ENCODE assay signal across 8 mouse cellular contexts in the genomic region with DNA sequence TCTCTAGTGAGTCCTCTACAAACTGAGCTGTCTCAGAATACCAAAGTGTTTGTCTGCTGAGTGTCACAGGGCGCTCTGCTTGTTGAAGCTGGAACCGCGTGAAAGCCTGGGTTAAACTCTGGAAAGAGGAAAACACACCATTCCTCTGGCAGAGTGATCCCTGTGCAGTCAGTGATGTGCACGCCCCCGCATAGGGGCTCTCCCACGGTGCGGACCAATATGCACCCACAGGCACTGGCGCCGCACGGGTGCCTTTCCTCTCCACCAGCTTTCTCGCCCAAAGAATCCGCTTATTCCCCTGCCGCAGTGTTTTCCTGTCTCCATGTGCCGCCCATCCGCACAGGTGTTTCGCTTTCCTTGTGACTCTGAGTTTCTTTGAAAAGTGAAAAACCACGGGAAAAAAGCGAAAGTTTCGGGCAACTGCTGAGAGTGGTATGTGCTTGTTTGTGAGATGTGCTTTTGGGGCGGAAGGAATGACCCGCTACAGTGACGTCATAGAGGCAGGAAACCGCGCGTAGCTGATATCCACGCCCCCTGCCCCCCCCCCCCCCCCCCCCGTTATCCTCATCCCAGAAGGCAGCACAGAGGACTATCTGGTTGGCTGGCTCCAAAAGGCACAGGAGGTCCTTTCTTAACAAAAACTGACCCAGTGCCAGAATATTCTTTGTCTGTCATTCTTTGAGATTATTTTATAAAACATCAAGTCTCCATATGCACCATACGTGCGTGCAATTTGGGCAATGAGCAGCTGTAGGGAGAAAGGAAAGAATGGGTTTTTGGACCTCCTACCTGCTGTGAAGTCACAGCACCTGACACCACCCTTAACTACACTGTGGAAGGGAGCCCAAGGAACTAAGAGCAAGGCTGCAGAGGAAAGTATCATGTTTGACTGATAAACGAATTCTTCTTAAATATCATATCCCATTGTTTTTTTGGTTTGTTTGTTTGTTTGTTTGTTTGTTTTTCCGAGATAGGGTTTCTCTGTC. TPM values are rescaled to one million over a fixed set of nuclear protein-coding genes. Genes with fewer than 3 reads are reported as not detected.
DNase-seq lines count a peak whose midpoint lies in the region; ATAC-seq and TF ChIP-seq lines count a peak whose summit lies in the region.

No protein-coding gene starts in this region.

- peaks cover 11% of the 10 kb centered on the region for H3K4me1 ChIP-seq in midbrain, embryonic 16.5 days (ENCODE audit: control insufficient read depth, insufficient read depth, low read length)
- peaks cover 7% of the 10 kb centered on the region for H3K4me1 ChIP-seq in thymus, adult 2 months (replicated peaks; ENCODE audit: control insufficient read depth, insufficient read depth, low read length)

- peak overlapping the region; percentile 58 for H3K9ac ChIP-seq in midbrain, embryonic 16.5 days (ENCODE audit: low read depth, low read length)

- WGBS in midbrain, embryonic 16.5 days: 7% methylated on average over 29 of the region's 31 CpGs
- 9% methylated on average over 31 of the region's 31 CpGs for WGBS in thymus, adult 2 months

- H3K36me3 ChIP-seq in midbrain, embryonic 16.5 days (ENCODE audit: control insufficient read depth, insufficient read depth, low read length): no peaks in the 10 kb centered on the region
- H3K36me3 ChIP-seq in thymus, adult 2 months (ENCODE audit: control insufficient read depth, insufficient read depth, low read length): no peaks in the 10 kb centered on the region

- H3K27ac ChIP-seq in midbrain, embryonic 16.5 days (ENCODE audit: low read length): no peak overlapping the region
- peak overlapping the region; percentile 67 for H3K27ac ChIP-seq in thymus, adult 2 months (ENCODE audit: control insufficient read depth, insufficient read depth, low read length)

- H3K4me2 ChIP-seq in midbrain, embryonic 16.5 days (ENCODE audit: low read length): peak overlapping the region; percentile 98

- H3K27me3 ChIP-seq in midbrain, embryonic 16.5 days (ENCODE audit: control insufficient read depth, insufficient read depth, low read depth, low read length): no peaks in the 10 kb centered on the region; the same call in none of the 2 replicates
- no peaks in the 10 kb centered on the region for H3K27me3 ChIP-seq in thymus, adult 2 months (ENCODE audit: control insufficient read depth, insufficient read depth, low read length)

- peak overlapping the region; percentile 50 for H3K4me3 ChIP-seq in midbrain, embryonic 16.5 days (ENCODE audit: low read depth, low read length)
- peak overlapping the region; percentile 93 for H3K4me3 ChIP-seq in thymus, adult 2 months (ENCODE audit: control insufficient read depth, insufficient read depth, low read length)

- peak; percentile 7 for DNase-seq in gastrocnemius, postnatal 10 days
- no peak for DNase-seq in gastrocnemius, adult 8-10 months (ENCODE audit: low spot score in 2 of 2)
- DNase-seq in R1 (ENCODE audit: low read depth, low spot score) (peak; percentile 30), liver (peak; percentile 67)
- DNase-seq in thymus, adult 2 months: peak; percentile 64

- TF ChIP-seq POLR2A in thymus, adult 2 months (IDR thresholded peaks at IDR 0.05; ENCODE audit: control insufficient read depth, extremely low read depth, insufficient read depth, low read length, poor library complexity): 0 out of 2 replicates have a peak, but pooled peaks have one; percentile 37

- no peak for TF ChIP-seq CTCF in thymus, adult 2 months (IDR thresholded peaks at IDR 0.05; ENCODE audit: borderline replicate concordance, control insufficient read depth, extremely low read depth, insufficient read depth, low read length, poor library complexity)

- no peaks in the 10 kb centered on the region for H3K9me3 ChIP-seq in midbrain, embryonic 16.5 days (replicated peaks; ENCODE audit: control insufficient read depth, low read length, poor library complexity, severe bottlenecking)

- ATAC-seq in erythroblast, adult 5-6 weeks (replicated peaks; ENCODE audit: low FRiP score, poor library complexity, severe bottlenecking): peak; percentile 75
- ATAC-seq in hematopoietic stem cell, adult 5-6 weeks (replicated peaks in 1 of 2; ENCODE audit: insufficient read depth in 1 of 2, low FRiP score in 2 of 2, low TSS enrichment in 1 of 2, low read depth in 1 of 2, poor library complexity in 2 of 2, severe bottlenecking in 2 of 2): peak; percentile 28 to 45
- peak; percentile 83 for ATAC-seq in midbrain, embryonic 16.5 days

RNA-seq across cellular contexts. Expression of a gene that starts 11.8 kb away (rescaled TPM):
- total RNA-seq in gastrocnemius, postnatal 10 days (2021): not detected
- not detected for total RNA-seq in gastrocnemius, adult 8-10 months (2022)
- not detected in 2 replicates for total RNA-seq in erythroblast, adult 5-6 weeks (2015; ENCODE audit: low replicate concordance)
- total RNA-seq in erythroblast, adult 5-6 weeks (2017; ENCODE audit: low replicate concordance): not detected in 2 replicates
- not detected in 2 replicates for total RNA-seq in hematopoietic stem cell, adult 5-6 weeks (2017)
- polyA plus RNA-seq in midbrain, embryonic 16.5 days (2015; fragmentation: Nextera tagmentation; extraction: Ambion mirVana): not detected in 2 replicates
- not detected in 2 replicates for polyA plus RNA-seq in thymus, adult 2 months (2012; rRNA removed)

RNA-seq across cellular contexts. Expression of a gene that starts 18.3 kb away (rescaled TPM):
- not detected for total RNA-seq in gastrocnemius, postnatal 10 days (2021)
- total RNA-seq in gastrocnemius, adult 8-10 months (2022): not detected
- total RNA-seq in erythroblast, adult 5-6 weeks (2015; ENCODE audit: low replicate concordance): not detected in 2 replicates
- total RNA-seq in erythroblast, adult 5-6 weeks (2017; ENCODE audit: low replicate concordance): not detected in 2 replicates
- not detected in 2 replicates for total RNA-seq in hematopoietic stem cell, adult 5-6 weeks (2017)
- not detected in 2 replicates for polyA plus RNA-seq in midbrain, embryonic 16.5 days (2015; fragmentation: Nextera tagmentation; extraction: Ambion mirVana)
- polyA plus RNA-seq in thymus, adult 2 months (2012; rRNA removed): not detected in 2 replicates

RNA-seq across cellular contexts. Expression of a gene that starts 26.6 kb away (rescaled TPM):
- not detected for total RNA-seq in gastrocnemius, postnatal 10 days (2021)
- total RNA-seq in gastrocnemius, adult 8-10 months (2022): not detected
- total RNA-seq in erythroblast, adult 5-6 weeks (2015; ENCODE audit: low replicate concordance): not detected in 2 replicates
- not detected in 2 replicates for total RNA-seq in erythroblast, adult 5-6 weeks (2017; ENCODE audit: low replicate concordance)
- not detected in 2 replicates for total RNA-seq in hematopoietic stem cell, adult 5-6 weeks (2017)
- not detected in 2 replicates for polyA plus RNA-seq in midbrain, embryonic 16.5 days (2015; fragmentation: Nextera tagmentation; extraction: Ambion mirVana)
- polyA plus RNA-seq in thymus, adult 2 months (2012; rRNA removed): not detected in 2 replicates

RNA-seq across cellular contexts. Expression of a gene that starts 32.9 kb away (rescaled TPM):
- not detected for total RNA-seq in gastrocnemius, postnatal 10 days (2021)
- total RNA-seq in gastrocnemius, adult 8-10 months (2022): not detected
- total RNA-seq in erythroblast, adult 5-6 weeks (2015; ENCODE audit: low replicate concordance): not detected in 2 replicates
- total RNA-seq in erythroblast, adult 5-6 weeks (2017; ENCODE audit: low replicate concordance): not detected in 2 replicates
- total RNA-seq in hematopoietic stem cell, adult 5-6 weeks (2017): not detected in 2 replicates
- polyA plus RNA-seq in midbrain, embryonic 16.5 days (2015; fragmentation: Nextera tagmentation; extraction: Ambion mirVana): not detected in 2 replicates
- not detected in 2 replicates for polyA plus RNA-seq in thymus, adult 2 months (2012; rRNA removed)

RNA-seq across cellular contexts. Expression of a gene that starts 41.0 kb away (rescaled TPM):
- total RNA-seq in gastrocnemius, postnatal 10 days (2021): not detected
- total RNA-seq in gastrocnemius, adult 8-10 months (2022): not detected
- total RNA-seq in erythroblast, adult 5-6 weeks (2015; ENCODE audit: low replicate concordance): not detected in 2 replicates
- not detected in 2 replicates for total RNA-seq in erythroblast, adult 5-6 weeks (2017; ENCODE audit: low replicate concordance)
- not detected in 2 replicates for total RNA-seq in hematopoietic stem cell, adult 5-6 weeks (2017)
- not detected in 2 replicates for polyA plus RNA-seq in midbrain, embryonic 16.5 days (2015; fragmentation: Nextera tagmentation; extraction: Ambion mirVana)
- not detected in 2 replicates for polyA plus RNA-seq in thymus, adult 2 months (2012; rRNA removed)

Comparison
In these comparisons a context has a peak if more than half of its experiments do, and no peak if none do; other contexts are left out.
1. DNase-seq: peak in gastrocnemius, postnatal 10 days (single experiment), R1 (single experiment), liver (single experiment) and thymus, adult 2 months (single experiment); none in gastrocnemius, adult 8-10 months (0 of 2).
2. Peak in every context shown above with its lines, with median percentiles within 50 percentile points of each other: ATAC-seq.